Mouse (Mus musculus) liver, adult (tissue): ENCODE data around the gene Bik.

Experiments used
- GATA4 ChIP-seq: IDR thresholded peaks from 2 replicates; pipeline ENCODE4 v1.6.1; 2014; ENCODE audit warnings: mild to moderate bottlenecking, low read length; ENCODE audit not compliant: insufficient replicate concordance

Gene Bik

GRCm38 (mm10) chr15:83530233-83530632 is 3.6 kb downstream of the Bik start:
- no peak for TF ChIP-seq GATA4

DNA sequence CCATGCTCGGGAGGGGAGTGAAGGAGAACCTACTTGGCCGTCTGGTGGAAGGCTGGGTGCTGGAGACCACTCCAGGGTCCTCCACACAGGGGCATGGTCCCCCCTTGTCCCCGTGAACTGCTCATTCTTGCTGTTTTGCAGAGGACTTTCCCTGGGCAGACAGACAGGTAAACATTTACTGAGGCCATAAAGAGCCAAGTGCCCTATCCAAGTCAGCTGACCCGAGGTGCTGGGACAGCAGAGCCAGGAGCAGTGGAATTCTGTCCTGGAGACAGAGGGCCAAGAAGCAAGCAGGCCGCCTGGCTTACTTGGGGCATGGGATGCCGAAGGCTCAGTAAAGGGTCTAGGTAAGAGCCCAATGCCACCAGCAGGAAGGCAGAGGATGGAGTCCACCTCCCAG is 4.0 kb downstream of the Bik start:
- no peak for TF ChIP-seq GATA4

- TF ChIP-seq GATA4, result peak; percentile 53; the same call in 1 of the 2 replicates
Measured at GRCm38 (mm10) chr15:83531961-83532469, 5.4 kb downstream of the Bik start.

GRCm38 (mm10) chr15:83532606-83533005 is 5.9 kb downstream of the Bik start:
- TF ChIP-seq GATA4, result no peak

DNA sequence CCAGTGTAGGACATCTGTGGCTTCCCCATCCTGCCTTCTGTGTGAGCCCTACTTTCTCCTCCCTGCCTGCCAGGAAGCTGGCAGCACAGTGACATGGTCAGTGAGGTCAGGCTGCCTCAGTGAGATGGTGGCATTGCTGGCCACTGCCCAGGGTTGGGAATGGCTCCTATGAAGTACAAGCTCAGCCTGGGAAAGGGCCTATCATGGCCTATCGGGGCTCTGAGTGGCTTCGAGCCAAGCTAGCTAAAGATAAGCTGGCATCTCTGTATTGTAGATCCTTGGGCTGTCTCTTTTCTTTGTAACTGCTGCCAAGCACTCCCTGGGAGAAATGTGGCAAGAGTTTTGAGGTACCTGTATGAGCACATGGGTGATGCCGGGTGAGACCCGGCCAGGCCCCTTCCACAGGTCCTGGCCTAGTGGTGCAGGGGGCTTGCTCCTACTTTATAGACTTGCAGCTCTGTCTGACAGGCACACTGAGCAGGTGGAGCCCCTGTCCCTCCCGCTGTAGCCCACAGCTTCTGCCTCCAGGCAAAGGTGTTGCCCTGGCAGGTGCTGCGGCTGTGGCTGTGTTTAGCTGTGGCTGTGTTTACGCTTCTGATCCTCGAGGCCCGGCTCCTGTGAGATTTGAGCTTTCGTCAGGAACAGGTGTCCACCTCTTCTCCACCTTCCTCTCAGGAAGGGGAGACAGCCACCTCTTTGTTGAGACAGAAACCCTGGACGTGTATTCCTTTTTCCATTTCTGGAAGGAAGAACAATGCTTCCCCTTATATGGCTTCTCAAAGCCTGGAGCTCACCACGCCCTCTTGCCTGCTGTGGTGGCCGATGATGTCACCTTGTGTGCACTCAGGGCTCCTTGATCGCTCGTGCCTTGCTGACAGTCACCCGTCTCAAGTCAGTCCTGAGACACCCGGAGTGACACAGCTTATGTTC is 8.6 kb downstream of the Bik start:
- no peak for TF ChIP-seq GATA4

GRCm38 (mm10) chr15:83535890-83536231 is 9.2 kb downstream of the Bik start:
- TF ChIP-seq GATA4, result no peak

DNA sequence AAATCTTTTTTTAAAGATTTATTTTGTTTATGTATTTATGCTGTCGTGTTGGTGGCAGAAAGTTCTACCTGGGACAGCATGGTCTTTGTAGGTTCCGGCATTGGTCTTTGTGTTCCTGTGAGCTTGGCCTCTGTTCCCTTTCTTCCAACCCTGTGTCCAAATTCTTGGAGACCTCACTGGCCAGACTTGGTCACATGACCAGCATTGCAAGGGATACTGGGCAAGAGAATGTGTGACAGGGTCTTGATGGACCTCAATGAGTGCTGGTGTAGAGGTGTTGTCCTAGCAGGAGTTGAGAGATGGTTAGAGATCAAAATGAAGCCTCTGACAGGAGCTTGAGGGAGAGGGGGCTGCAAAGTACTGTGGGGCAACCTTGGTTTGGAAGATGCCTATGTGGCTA is 12.2 kb downstream of the Bik start:
- TF ChIP-seq GATA4, result no peak

DNA sequence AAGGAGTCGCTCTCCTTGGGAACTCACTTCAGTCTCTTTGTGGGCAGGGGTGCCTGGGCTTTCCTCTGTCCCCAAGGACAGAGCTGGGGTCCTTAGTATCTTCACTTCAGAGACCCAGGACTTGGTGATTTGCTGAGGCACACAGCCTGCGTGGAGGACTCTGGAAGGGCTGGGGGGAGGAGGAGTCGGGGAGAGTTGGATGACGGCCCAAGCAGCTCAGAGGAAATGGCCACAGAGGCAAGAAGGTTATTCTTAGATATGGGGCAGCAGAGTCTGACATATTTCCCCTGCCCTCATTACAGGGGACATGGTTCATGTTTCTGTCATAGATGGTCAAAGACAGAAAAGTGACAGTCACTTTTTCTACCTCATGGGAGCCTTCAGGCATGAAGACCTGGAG is 13.2 kb downstream of the Bik start:
- TF ChIP-seq GATA4, result peak; percentile 23; the same call in 1 of the 2 replicates

DNA sequence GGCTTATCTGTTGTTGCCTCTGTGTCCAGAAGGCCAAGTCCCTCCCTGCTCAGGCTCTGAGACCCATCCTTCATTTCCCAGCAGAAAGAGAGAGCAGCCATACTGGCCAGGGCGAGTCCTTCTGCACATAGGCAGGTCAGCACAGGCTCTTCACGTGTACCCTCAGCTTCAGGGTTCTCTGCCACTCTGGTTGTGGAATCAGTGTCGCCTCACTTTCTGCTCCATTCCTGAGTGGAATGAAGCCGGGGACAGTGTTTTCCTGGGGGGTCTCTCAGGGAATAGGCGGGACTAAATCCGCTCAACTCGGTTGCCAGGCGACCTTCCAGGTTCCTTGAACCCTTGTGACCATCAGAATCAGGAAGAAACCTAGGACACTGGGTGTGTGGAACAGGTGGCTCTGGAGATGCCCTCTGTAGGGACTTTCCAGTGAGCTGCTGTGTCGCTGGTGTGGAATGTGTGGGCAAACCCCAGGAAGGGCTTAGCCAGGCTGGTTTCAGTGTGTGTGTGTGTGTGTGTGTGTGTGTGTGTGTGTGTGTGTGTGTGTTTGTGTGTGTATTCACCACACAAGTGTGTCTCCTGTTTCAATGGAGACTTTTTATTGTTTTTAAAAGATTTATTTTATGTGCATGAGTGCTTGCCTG is 15.1 kb downstream of the Bik start:
- TF ChIP-seq GATA4, result no peak

GRCm38 (mm10) chr15:83546029-83546428 is 19.4 kb downstream of the Bik start:
- TF ChIP-seq GATA4, result no peak

DNA sequence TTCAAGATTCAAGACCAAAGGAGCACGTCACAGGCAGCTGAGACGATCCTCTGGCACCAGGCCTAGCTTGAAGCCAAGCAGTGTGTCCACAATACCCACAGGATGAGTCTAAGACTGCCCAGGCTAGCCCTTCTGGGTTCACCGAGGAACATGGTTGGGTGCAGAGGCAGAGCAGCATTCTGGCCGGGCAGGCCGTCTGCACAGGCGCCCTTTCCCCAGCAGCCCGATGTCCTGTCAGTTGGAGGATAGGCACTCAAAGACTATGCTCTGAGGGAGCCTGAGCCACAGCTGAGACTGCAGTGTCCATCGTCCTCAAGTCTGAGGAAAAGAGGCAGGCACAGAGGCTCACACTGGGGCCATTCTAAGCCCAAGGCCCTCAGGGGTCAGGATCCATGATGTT is 20.5 kb downstream of the Bik start:
- TF ChIP-seq GATA4, result no peak

DNA sequence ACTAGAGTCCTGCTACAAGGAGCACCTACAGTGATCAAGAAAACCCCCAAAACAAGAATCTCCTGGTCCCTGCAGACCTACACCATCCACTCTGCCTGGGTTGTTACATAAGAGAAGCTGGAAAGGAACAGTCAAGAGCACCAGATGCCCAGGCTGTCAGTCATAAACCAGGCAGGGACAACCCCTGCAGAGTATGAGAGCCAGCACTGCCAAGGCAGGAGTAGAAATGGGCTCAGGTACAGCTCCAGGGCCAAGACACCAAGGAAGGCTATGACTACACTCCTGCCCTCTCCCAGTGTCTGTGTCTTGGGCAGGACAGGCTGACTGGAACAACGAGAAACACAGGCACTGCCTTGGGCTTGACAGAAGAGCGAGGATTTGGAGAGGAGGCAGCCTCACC is 23.5 kb downstream of the Bik start:
- TF ChIP-seq GATA4, result no peak

DNA sequence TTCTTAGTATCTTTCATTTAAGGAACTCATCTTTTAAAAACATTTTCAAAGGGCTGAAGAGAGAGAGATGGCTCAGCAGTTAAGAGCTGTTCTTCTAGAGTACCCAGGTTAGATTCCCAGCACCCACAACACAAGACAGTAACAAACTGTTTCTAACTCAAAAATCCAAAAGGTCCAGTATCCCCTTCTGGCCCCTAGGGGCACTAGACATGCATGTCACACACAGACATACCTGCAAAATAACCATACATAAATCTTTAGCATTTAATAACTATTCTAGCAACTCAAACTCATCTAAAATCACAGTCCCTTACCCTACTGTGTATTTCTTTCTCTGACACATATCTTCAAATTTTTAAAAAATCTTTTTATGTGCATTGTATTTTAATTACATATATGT is 27.2 kb downstream of the Bik start:
- TF ChIP-seq GATA4, result no peak

DNA sequence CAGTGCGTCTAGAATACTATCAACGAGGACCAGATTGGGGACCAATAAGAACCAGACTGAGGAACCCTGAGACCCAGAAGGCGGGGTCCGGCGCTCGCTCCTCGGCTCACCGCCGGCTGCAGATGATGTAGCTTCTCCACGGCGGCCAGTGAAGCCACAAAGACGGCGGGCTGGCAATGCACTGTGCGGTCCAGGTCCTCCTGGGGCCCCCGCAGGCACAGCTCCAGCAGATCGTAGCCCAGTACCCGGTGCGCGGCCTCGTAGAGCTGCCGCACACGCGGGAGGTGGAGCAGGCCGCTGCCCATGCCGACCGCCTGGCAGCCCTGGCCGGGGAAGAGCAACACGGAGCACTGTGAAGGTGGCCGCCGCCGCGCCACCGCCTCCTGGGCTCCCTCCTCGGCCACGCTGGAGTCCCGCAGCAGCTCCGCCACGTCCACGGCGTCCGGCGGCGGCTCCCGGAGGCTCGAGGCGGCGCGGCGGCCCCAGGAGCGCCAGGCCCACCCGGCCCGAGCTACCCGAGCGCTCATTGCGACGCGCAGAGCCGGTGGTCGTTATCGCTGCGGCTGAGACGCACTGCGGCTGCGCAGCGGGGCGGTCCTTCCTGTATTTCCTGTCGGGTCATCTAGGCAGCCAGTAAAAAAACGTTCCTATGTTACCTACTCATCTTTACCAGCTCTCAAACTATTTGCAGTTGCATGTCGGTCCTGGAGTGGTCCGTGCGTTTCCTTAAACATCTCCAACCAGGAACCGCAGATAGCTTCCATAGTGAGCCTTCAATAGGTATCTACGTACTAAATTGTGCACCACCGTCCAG is 28.7 kb downstream of the Bik start:
- TF ChIP-seq GATA4, result peak; percentile 71; the same call in 1 of the 2 replicates

GRCm38 (mm10) chr15:83560941-83561477 is 34.3 kb downstream of the Bik start:
- no peak for TF ChIP-seq GATA4
